Mouse (Mus musculus) liver, embryonic 11.5 days (tissue): ENCODE data around the gene Gm29666. TPM values are rescaled to one million over a fixed set of nuclear protein-coding genes. Genes with fewer than 3 reads are reported as not detected.
"Not testable (repeated sequence)": the region's sequence is repeated elsewhere in the genome, so short reads cannot be mapped to it uniquely, and the experiment has no call there.

ENCODE experiments used
- ATAC-seq: fragments of 200-750 bp; cut with Nextera tagmentation; replicated peaks from 2 replicates; pipeline ENCODE4 v1.8.0; 2017; ENCODE audit warnings: moderate number of reproducible peaks, mild to moderate bottlenecking, moderate TSS enrichment, moderate library complexity; ENCODE audit not compliant: low FRiP score
- DNase-seq: peaks from one replicate; pipeline ENCODE4 v3.0.0-alpha.2; 2017; ENCODE audit warnings: low spot score
- H3K27ac ChIP-seq: fragments of 300-500 bp; sonication (generic); 2 replicates; pipeline ENCODE4 v1.5.1; 2014; ENCODE audit warnings: mild to moderate bottlenecking, low read depth, low read length, control low read depth
- H3K27me3 ChIP-seq: fragments of 300-500 bp; sonication (generic); replicated peaks from 2 replicates; pipeline ENCODE4 v1.6.1; 2014; ENCODE audit warnings: low read length, mixed read lengths; ENCODE audit not compliant: control insufficient read depth, insufficient read depth
- H3K36me3 ChIP-seq: fragments of 300-500 bp; sonication (generic); 2 replicates; pipeline ENCODE4 v1.6.1; 2014; ENCODE audit warnings: mild to moderate bottlenecking, low read length, moderate library complexity, mixed read lengths; ENCODE audit not compliant: control insufficient read depth, insufficient read depth
- H3K4me1 ChIP-seq: fragments of 300-500 bp; sonication (generic); replicated peaks from 2 replicates; pipeline ENCODE4 v1.6.1; 2014; ENCODE audit warnings: low read length, mixed read lengths; ENCODE audit not compliant: control insufficient read depth, insufficient read depth
- H3K4me2 ChIP-seq: fragments of 300-500 bp; sonication (generic); 2 replicates; pipeline ENCODE4 v1.6.1; 2014; ENCODE audit warnings: mild to moderate bottlenecking, control low read depth, moderate library complexity
- H3K4me3 ChIP-seq: fragments of 300-500 bp; sonication (generic); 2 replicates; pipeline ENCODE4 v1.5.1; 2014; ENCODE audit warnings: low read depth, low read length, control low read depth
- H3K9ac ChIP-seq: fragments of 300-500 bp; sonication (generic); 2 replicates; pipeline ENCODE4 v1.6.1; 2014; ENCODE audit warnings: low read depth, low read length, control low read depth
- H3K9me3 ChIP-seq: fragments of 300-500 bp; sonication (generic); 2 replicates; pipeline ENCODE4 v1.6.1; 2016; ENCODE audit warnings: low read length, inconsistent platforms, mixed read lengths; ENCODE audit not compliant: control insufficient read depth
- WGBS: fragments of 180-500 bp; shearing (Covaris S2); extraction: QIAGEN DNeasy Blood & Tissue Kit; methylation state at CpG from one replicate; pipeline ENCODE4 v1.1.7; 2014; 5-methylcytosine and 5-hydroxymethylcytosine counted together
- polyA plus RNA-seq: library from polyadenylated mRNA; unstranded; fragments of >200 nt; fragmentation: Nextera tagmentation; extraction: Ambion mirVana; gene quantifications from 2 replicates; pipeline ENCODE4 v1.2.1, GENCODE M21; 2014

Gm29666 gene
- polyA plus RNA-seq, 1 experiment from 2014 or later = 1.8 TPM

DNA sequence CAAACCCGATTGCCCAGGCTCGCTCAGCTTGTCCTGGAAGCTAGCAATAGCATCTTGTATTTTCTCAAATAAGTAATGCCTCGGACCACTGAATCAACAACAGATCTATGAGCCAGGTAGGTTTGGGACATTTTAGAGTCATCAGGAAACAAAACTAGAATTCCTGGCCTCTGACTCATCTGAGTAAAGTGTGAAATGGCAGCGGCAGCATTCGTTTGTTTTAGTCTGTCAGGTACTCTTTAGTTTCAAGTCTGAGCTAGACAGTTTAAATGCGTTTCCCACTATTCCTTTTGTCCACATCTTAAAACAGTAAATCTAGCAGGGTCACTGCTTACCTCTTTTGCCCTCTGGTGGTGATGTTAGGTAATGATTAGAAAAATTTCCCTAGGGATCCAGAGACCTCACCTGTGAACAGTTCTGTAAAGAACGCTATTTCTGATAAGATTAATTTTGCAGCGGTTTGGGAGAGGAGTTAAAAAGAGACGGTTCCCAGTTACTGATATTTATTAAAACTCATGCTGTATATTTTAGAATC, 5.0 kb upstream of the Gm29666 start:
- H3K36me3 ChIP-seq = peaks cover 19% of the 10 kb centered on the region
- peak overlapping the region; percentile 79 for H3K4me2 ChIP-seq
- no peak for ATAC-seq
- H3K27me3 ChIP-seq = no peaks in the 10 kb centered on the region
- 10% methylated on average over 9 of the region's 9 CpGs for WGBS
- H3K27ac ChIP-seq = no peak overlapping the region
- DNase-seq = no peak
- H3K9me3 ChIP-seq = no peaks in the 10 kb centered on the region
- H3K4me3 ChIP-seq = peak overlapping the region; percentile 96
- peak overlapping the region; percentile 99 for H3K9ac ChIP-seq
- peaks cover 15% of the 10 kb centered on the region for H3K4me1 ChIP-seq

DNA sequence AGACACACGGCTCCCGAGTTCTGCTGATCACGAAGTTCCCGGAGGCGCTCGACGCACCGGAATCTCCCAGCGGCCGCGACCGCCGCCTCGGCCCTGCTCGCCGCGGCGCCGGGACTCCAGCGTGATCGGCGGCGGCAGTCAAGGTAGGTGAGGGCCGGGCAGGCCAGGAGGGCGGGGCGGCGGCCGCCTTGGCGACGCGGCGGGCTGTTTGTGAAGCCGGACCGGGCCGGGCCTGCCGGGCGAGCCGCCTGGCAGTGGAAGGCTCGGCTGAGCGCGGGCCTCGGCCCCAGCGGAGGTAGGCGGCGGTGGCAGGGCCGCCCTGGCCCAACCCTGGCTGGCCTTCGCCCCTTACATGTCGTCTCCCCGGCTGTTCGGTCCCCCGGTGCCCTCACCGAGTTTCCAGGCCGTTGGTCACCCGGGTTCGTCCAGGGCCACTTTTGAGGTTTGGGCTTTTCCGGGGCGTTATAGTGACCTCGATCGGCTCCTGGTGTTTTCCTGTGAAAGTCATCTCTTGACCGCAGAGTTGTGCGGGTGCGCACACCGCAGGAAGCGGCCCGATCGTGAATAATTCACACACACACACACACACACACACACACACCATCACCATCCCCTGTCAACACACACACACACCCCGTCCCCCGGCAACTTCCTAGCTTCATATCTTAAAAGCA, 3.8 kb upstream of the Gm29666 start:
- H3K36me3 ChIP-seq = peaks cover 9% of the 10 kb centered on the region
- ATAC-seq = peak; percentile 75

DNA sequence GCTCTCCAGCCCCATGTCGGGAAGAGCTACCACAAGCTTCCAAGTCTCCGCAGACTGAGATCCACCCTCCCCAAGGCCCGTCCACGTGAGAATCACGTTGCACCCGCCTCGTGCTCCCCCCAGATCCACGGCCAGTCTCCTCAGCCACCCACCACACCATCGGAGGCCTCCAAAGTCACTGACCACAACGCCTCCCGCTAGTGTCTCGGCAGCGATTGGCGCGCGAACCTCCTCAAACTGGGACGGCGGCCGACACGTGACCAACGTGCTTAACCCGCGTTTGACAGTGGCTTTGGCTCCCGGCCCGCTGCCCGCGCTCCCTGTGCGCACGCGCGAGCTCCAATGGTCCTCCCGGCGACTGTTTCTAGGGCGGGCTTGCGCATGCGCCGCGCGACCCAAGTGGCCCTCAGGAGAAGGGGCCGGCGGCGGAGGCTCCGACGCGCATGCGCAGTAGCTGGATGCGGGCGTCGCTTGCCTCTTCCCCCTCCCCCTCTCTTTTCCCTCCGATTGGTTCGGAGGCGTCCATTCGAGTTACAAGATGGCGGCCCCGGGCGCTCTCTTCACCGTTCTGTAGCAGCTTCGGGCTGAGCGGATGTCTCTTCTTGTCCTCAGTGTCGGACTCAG, 3.2 kb upstream of the Gm29666 start, which contains the start of gene Nup50:
Gene Nup50, plus strand, starts transcription at position 528 of the 624 bp plus-strand sequence.
- DNase-seq = peak; percentile 99
- no peaks in the 10 kb centered on the region for H3K9me3 ChIP-seq
- peak within 1 kb of the TSS; percentile 81 for H3K4me2 ChIP-seq
- peak within 1 kb of the TSS; percentile 99 for H3K9ac ChIP-seq
- ATAC-seq = peak; percentile 92
- peaks cover 5% of the 10 kb centered on the region for H3K36me3 ChIP-seq
- H3K27me3 ChIP-seq = no peaks in the 10 kb centered on the region
- peak within 1 kb of the TSS; percentile 90 for H3K27ac ChIP-seq
- WGBS = 0% methylated on average over 60 of the region's 60 CpGs
- H3K4me1 ChIP-seq = peaks cover 15% of the 10 kb centered on the region
- H3K4me3 ChIP-seq = peak within 1 kb of the TSS; percentile 96

More for the DNA sequence above, 3.8 kb upstream of the Gm29666 start:
- Histone ChIP-seq H3K4me3 (peak overlapping the region; percentile 96), H3K9ac (peak overlapping the region; percentile 99), H3K4me2 (peak overlapping the region; percentile 79), H3K27me3 (no peaks in the 10 kb centered on the region), H3K27ac (peak overlapping the region; percentile 90), H3K4me1 (peaks cover 15% of the 10 kb centered on the region), H3K9me3 (no peaks in the 10 kb centered on the region)
- WGBS = under 1% methylated on average over 64 of the region's 68 CpGs
- DNase-seq = peak; percentile 69

DNA sequence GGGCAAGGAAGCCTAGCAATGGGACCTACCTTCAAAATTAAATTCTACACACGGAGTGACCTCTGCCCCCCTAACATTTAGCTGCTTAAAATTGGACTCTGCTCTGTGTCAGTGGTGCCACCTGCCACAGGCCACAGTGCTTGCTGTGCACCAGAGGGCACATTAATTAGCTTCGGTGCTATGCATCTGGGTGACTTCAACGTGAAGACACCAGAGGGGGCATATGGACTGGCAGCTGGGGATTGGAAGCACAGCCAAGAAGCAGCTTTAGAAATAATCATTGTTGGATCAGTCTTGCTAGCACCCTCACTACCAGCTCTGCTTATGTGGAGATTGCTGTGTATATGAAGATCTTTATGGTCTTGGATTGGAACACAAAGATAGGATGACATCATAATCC, 6.6 kb downstream of the Gm29666 start:
- 87% methylated on average over 3 of the region's 3 CpGs for WGBS
- Histone ChIP-seq H3K4me3 (no peak overlapping the region), H3K4me2 (no peak overlapping the region), H3K9ac (no peak overlapping the region), H3K9me3 (peaks cover 4% of the 10 kb centered on the region; the same call in 1 of the 2 replicates), H3K4me1 (no peaks in the 10 kb centered on the region), H3K36me3 (peaks cover 8% of the 10 kb centered on the region; the same call in 1 of the 2 replicates), H3K27me3 (no peaks in the 10 kb centered on the region), H3K27ac (no peak overlapping the region)
- ATAC-seq (no peak), DNase-seq (no peak)

DNA sequence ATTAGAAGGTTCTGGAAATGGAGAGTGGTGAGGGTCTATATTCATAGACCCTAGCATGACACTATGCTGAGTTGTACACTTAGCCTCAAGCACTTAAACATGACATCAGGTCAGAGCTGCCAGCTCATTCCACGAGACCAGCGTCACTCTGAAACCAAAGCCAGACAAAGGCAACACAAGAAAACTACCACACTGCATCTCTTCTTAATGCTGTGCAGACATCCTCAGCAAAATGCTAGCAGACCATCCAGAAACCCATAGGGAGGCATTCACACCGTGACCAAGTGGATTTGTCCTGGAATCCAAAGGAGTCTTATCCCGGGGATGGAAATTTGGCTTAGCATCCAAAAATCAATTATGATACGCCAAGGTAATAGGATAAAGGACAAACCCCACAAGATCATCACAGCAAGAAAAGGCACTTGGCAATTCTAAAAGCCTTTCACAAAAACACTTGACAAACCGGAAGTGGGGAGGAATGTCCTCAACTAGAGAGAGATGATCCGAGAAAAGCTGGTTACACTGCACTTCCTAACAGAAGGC, 15.9 kb downstream of the Gm29666 start:
- no peak for ATAC-seq
- 80% methylated on average over 7 of the region's 7 CpGs for WGBS
- H3K27me3 ChIP-seq = no peaks in the 10 kb centered on the region

DNA sequence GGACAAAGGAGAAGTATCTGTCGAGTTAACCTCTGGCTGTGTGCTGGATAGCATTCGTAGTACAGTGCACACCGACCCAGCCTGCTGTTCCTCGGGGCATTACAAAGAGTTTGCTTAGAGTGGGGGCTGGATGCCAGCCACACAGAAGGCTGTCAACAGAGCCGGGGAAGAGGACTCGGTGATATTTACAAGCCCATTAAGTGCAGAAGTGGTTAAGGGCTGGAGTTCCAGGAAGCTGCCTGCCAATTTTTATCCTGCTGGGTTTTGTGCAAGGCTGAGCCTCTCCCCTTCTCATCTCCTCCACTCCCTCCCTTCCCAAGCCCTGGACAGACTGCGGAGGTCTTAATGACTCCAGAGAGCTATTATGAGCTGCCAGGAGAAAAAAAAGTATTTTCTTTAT, 21.8 kb downstream of the Gm29666 start:
- 41% methylated on average over 7 of the region's 7 CpGs for WGBS
- Histone ChIP-seq H3K36me3 (no peaks in the 10 kb centered on the region), H3K4me2 (no peak overlapping the region), H3K27me3 (no peaks in the 10 kb centered on the region), H3K4me1 (no peaks in the 10 kb centered on the region), H3K9me3 (no peaks in the 10 kb centered on the region), H3K4me3 (no peak overlapping the region), H3K9ac (no peak overlapping the region), H3K27ac (no peak overlapping the region)
- no peak for DNase-seq
- no peak for ATAC-seq

More for the DNA sequence above, 15.9 kb downstream of the Gm29666 start:
- Histone ChIP-seq H3K4me1 (no peaks in the 10 kb centered on the region), H3K4me3 (no peak overlapping the region), H3K9me3 (no peaks in the 10 kb centered on the region), H3K27ac (no peak overlapping the region), H3K36me3 (no peaks in the 10 kb centered on the region), H3K4me2 (no peak overlapping the region), H3K9ac (no peak overlapping the region)
- no peak for DNase-seq

DNA sequence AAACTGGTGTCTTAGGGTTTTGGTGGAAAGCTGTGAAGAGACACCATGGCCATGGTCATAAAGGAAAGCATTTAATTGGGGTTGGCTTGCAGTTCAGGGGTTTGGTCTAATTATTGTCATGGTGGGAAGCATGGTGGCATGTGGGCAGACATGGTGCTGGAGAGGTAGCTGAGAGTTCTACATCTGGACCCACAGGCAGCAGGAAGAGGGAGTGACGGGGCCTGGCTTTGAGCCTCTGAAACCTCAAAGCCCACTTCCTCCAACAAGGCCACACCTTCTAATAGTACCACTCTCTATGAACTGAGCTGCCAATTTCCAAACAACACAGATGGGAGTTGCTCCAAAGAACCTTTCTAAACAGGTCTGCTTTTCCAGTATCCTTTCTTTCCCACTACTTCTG, 23.2 kb downstream of the Gm29666 start:
- Histone ChIP-seq H3K4me3 (no peak overlapping the region), H3K4me1 (no peaks in the 10 kb centered on the region), H3K36me3 (no peaks in the 10 kb centered on the region), H3K27ac (no peak overlapping the region), H3K9me3 (no peaks in the 10 kb centered on the region), H3K27me3 (no peaks in the 10 kb centered on the region), H3K4me2 (no peak overlapping the region), H3K9ac (no peak overlapping the region)
- DNase-seq = no peak
- WGBS = 57% methylated on average over 1 of the region's 1 CpGs
- no peak for ATAC-seq

DNA sequence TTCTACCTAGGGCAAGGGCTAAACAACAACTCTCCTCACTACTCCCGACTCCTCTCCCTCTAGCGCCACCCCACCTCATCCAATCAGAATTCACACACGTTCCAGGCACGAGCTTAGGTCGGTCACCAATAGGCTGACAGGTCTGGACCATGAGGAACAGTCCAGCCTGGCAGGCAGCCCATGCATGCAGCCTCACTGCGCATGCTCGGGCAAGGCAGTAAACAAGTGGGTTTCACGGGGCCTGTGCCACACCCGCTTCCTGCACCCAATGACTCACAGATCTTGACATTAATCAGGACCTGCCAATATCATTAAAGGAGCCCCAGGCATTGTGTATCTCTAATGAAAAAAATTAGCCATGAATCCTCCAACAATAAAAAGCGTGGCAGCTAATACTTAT, 23.6 kb downstream of the Gm29666 start:
- H3K4me3 ChIP-seq, H3K4me2 ChIP-seq, H3K9ac ChIP-seq, DNase-seq, H3K9me3 ChIP-seq, H3K27ac ChIP-seq, H3K27me3 ChIP-seq, ATAC-seq, H3K4me1 ChIP-seq, H3K36me3 ChIP-seq: not testable (repeated sequence)
- 65% methylated on average over 10 of the region's 10 CpGs for WGBS
